Mouse (Mus musculus) induced T-regulatory cell, adult 2 months (primary cell): ENCODE measurements around the gene Fam189b.
"Not testable (repeated sequence)": the region's sequence is repeated elsewhere in the genome, so short reads cannot be mapped to it uniquely, and the experiment has no call there.

Source experiments
- DNase-seq: peaks from one replicate; pipeline ENCODE4 v3.0.0-alpha.2; 2012; ENCODE audit warnings: low read depth

Gene Fam189b

DNA sequence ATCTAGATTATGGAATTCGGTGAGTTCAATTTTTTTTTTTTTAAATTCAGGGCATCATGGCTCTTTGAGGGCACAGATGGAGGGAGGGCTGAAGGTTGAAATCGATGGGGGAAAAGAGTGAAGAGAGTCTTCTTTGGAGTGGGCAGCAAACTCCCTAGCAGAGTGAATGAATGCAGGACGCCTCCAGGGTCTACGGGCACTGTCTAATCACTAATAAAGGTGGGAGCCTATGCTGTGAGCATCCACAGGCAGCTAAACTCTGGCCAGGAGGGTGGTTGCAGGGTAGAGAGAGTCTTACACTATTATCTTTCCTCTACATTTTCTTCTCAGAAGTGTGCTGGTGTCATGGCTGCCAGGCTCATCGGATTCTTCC is 20.2 kb downstream of the Fam189b start:
- DNase-seq: peak; percentile 33

DNA sequence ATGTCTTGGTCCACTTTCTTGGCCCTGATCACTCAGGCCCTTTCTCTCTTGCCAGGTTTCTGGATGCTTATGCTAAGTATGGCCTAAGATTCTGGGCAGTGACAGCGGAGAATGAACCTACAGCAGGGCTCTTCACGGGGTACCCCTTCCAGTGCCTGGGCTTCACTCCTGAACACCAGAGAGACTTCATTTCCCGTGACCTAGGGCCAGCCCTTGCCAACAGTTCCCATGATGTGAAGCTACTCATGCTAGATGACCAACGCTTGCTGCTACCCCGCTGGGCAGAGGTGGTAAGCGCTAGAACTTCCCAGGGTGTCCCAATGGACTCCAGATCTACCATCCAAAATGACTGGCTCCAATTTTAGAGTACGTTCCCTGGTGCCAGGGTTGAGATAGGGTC is 23.1 kb downstream of the Fam189b start:
- DNase-seq: no peak

GRCm38 (mm10) chr3:89206695-89207094 is 23.8 kb downstream of the Fam189b start:
- no peak for DNase-seq

DNA sequence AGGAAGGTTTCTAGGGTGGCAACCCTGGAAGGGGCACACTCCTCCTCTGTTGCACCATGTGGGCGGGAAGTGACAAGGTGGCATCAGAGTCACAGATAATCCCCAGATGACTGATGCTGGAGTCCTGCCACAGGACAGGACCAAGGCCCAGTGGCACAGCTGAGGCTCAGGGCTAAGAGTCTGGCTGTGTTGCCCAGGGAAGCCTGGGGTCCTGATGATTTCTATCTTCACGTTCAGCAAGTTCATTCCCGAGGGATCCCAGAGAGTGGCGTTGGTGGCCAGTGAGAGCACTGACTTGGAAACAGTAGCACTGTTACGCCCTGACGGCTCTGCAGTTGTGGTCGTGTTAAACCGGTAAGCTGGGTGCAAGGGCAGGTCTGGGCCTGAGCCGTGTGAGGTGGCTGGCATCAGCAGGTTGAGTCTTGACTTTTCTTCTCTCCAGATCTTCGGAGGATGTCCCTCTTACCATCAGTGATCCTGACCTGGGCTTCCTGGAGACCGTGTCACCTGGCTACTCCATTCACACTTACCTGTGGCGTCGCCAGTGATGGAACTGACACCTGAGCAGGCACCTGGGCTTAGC is 25.2 kb downstream of the Fam189b start:
- DNase-seq: no peak

GRCm38 (mm10) chr3:89208736-89209135 is 25.8 kb downstream of the Fam189b start:
- no peak for DNase-seq

- DNase-seq: no peak
Observed at GRCm38 (mm10) chr3:89209731-89210130, 26.8 kb downstream of the Fam189b start.

- no peak for DNase-seq
Observed at GRCm38 (mm10) chr3:89210162-89210561, 27.2 kb downstream of the Fam189b start.

GRCm38 (mm10) chr3:89210731-89211130 is 27.8 kb downstream of the Fam189b start:
- DNase-seq: no peak

GRCm38 (mm10) chr3:89213803-89214530 is 31.0 kb downstream of the Fam189b start:
- peak; percentile 97 for DNase-seq

GRCm38 (mm10) chr3:89214681-89215411 is 31.9 kb downstream of the Fam189b start, which contains the start of gene Thbs3:
TSS of gene Thbs3 (plus strand) at chr3:89215180.
- DNase-seq: peak; percentile 85

DNA sequence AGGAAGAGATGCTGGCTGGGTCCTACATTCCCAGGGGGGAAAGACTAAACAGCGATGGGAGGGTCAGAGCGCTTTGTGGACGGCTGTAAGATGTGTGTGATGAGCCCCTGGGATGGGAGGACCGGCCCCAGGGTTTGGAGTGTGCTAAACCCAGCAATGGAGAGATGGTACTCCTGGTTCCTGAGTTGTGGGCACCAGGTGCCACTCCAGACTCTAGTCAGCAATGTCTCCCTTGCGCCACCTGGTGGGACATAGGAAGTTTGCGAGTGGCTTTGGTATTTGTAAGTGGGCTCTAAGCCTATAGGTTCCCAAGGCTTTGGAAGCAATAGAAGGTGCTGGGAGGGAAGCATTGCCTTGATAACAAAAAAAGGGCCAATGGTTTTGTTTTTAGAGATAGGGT is 32.9 kb downstream of the Fam189b start:
- DNase-seq: peak; percentile 96

GRCm38 (mm10) chr3:89216407-89216806 is 33.5 kb downstream of the Fam189b start:
- not testable (repeated sequence) for DNase-seq

GRCm38 (mm10) chr3:89218271-89218670 is 35.3 kb downstream of the Fam189b start:
- no peak for DNase-seq

DNA sequence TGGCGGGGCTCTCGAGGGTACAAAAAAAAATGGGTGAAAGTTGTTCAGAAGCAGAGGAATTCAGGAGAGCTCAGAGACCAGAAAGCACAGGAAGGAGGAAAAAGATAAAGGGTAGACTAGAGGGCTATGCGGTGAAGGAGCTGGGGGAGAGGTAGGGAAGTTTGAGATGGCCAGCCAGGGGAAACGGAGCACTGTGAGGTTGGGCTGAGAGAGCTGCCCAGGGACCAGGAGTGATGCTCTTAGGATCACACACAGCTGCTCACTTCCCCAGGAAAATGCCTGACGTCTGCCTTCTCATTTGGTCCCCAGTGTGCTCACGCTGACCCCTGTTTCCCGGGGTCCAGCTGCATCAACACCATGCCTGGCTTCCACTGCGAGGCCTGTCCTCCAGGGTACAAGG is 36.6 kb downstream of the Fam189b start:
- DNase-seq: no peak

DNA sequence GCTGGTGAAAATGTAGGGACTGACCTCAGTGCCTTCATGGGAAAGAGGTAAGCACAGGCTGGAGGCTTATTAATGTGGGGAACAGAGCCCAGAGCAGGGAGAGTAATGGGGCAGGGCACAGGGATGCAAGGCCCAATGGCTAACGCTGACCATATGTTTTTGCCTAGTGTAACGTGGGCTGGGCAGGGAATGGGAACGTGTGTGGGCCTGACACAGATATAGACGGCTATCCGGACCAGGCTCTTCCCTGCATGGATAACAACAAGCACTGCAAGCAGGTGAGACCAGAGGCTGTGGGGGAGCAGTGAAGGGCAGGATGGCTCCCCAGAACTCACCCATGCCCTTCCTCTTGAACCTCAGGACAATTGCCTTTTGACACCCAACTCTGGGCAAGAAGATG is 38.2 kb downstream of the Fam189b start:
- no peak for DNase-seq

- DNase-seq: no peak
Observed at GRCm38 (mm10) chr3:89224796-89225195, 41.9 kb downstream of the Fam189b start.

DNA sequence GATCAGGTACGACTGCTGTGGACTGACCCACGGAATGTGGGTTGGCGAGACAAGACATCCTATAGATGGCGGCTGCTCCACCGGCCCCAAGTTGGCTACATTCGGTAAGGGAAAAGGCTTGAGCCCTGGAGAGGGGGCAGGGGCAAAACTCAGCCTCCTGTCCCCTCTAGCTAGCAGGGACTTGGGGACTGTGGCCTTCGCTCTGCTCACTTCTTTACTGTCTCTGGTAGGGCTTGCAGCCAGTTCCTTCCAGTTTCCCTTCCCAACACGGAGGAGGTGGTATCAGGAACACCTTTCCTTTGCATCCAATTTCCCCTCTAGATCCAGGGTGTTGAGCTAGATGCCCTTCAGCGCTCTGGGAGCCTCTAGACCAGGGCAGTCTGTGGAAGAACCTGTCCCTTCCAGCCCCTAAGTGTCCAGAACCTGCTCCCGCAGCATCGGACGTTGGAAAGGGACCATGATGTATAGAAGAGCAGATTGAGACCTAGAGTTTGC is 42.4 kb downstream of the Fam189b start:
- DNase-seq: no peak

DNA sequence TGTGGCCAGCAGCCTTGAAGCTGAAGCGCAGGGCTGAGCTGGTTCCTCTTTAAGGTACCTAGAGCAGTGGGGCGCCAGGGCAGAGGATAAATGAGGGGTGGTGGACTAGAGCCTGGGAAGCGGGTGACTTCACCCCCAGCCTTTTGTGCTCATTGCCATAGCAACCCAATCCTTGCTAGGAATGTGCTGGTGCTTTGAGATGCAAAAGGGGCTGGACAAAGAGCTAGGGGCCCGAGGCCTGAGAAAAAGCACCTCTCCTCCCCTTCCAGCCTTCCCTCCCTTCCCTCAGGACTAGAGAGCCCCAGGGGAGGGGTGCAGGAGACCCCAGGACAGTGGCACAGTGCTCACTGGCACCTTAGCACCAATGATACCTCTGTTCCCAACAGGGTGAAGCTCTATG is 43.0 kb downstream of the Fam189b start:
- no peak for DNase-seq

GRCm38 (mm10) chr3:89226361-89226760 is 43.4 kb downstream of the Fam189b start:
- no peak for DNase-seq

- peak; percentile 51 for DNase-seq
Observed at GRCm38 (mm10) chr3:89226900-89227299, 44.0 kb downstream of the Fam189b start, which contains the start of gene Mtx1. TSS of gene Mtx1 (minus strand) at chr3:89227088.

DNA sequence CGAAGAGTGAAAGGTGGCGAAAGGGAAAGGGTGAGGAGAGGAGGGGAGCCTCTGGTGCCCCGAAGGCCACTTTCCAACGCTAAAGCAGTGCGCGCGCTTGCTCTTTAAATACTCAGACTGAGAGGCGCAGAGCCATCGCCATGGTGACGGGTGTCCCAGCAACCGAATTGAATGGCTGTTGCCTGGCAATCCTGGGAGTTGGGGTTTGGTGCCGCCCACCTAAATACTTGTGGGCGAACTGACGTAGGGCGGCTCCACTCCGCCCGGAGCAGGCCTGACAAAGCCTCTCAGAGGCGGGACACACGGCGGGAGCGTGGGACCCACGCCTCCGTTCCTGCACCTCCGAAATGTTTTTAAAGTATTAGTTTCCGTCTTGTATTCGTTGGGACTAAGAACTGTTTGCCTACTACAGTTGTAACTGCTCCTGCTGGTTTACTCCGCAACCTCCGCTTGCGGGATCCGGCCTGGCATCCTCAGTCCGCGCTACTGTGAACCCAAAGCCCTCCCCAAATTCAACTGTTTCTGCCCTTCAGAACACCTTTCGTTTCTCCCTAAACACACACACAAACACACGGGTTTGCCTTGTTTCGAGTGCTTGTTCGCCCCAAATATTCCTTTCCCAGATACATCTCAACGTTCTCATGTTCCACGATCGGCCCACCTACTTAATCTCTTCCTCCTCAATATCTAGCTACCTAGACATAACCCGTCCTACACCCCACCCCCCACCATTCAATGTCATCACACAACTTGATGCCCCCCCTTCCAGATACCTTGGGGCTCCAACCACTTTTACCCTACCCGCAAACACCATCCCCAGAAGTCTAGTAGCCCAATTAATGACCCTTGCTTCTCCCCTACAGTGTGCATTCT is 44.6 kb downstream of the Fam189b start:
- peak; percentile 93 for DNase-seq

- peak; percentile 92 for DNase-seq
Observed at GRCm38 (mm10) chr3:89228180-89228549, 45.2 kb downstream of the Fam189b start.
